Mouse (Mus musculus) erythroid progenitor cell, adult 5-6 weeks (primary cell): ENCODE results near the gene Robo2. TPM values are rescaled to one million over a fixed set of nuclear protein-coding genes. Genes with fewer than 3 reads are reported as not detected.

Experiments
- ATAC-seq: replicated peaks from 2 replicates; pipeline ENCODE4 v1.8.0; 2016; ENCODE audit warnings: moderate number of reproducible peaks, mild to moderate bottlenecking, moderate TSS enrichment, inconsistent platforms; ENCODE audit not compliant: poor library complexity, low FRiP score, severe bottlenecking
- total RNA-seq, 2 experiments: library from RNA; stranded (forward) in 1 of 2; stranded (reverse) in 1 of 2; fragments of 150-400 nt in 1 of 2; fragments of 186-747, 209-891 nt in 1 of 2; gene quantifications; 2 replicates each; pipeline versions ENCODE4 v1.2.3 to v1.2.4; 2015 to 2017; ENCODE audit warnings: low replicate concordance in 2 of 2

The Robo2 gene
- total RNA-seq (2015; ENCODE audit: low replicate concordance) (not detected in 2 replicates), total RNA-seq (2017; ENCODE audit: low replicate concordance) (not detected in 2 replicates)

- no peak; the same call in 1 of the 2 replicates for ATAC-seq
Observed at GRCm38 (mm10) chr16:74411481-74412251, at the start of gene Robo2. Gene Robo2 (minus strand): TSS chr16:74411825.

DNA sequence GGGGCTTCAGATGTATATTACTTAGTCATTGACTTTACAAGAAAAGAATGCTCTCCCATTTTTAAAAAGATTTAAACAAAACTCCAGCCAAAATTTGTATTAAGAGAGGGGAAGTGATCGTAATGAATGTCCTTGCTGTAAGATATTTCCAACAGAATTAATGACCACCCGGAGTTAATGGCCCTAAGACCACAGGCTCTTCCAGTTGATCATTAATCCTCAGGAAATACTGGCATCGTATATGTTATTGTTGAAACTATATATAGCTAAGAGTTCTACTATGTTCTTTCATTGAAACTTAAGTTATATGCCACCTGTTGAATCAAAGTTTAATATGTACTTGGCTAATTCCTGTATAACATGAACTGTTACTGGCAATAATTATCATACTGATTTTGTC is 46.5 kb upstream of the Robo2 start:
- ATAC-seq, result no peak

GRCm38 (mm10) chr16:74457736-74458135 is 46.1 kb upstream of the Robo2 start:
- ATAC-seq, result no peak

DNA sequence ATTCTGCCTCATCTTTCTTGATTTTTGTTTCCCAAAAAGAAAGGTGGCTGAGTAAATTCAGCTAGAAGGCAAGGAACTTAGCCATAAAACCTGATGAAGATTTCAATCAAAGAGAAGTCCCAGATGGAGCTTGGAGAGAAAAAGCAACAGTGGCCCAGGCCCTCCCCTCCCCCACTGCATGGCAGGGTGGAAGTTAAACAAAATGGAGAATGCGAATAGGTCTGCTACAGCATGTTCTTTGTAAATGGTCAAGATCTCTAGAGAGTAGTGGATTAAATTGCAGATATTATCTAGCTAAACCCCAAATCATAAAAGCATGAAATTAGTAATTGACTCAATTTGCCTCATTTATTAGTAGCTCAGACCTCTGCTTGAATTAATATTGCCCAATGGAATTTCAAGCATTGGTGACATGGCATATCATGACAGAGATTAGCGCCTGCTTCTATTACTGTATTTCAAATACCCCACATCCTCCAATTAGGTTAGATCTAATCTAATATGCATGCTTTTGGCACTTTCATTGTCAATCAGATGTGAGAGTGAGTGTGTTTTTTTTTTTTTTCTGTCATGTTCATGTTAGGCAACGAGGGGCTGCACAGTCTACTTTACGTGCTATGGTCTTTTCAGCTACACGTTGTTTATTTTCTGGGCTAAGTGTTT is 45.3 kb upstream of the Robo2 start:
- ATAC-seq, result no peak

- ATAC-seq, result no peak
Observed at GRCm38 (mm10) chr16:74455179-74455578, 43.6 kb upstream of the Robo2 start.

GRCm38 (mm10) chr16:74448025-74448424 is 36.4 kb upstream of the Robo2 start:
- no peak for ATAC-seq

- no peak for ATAC-seq
Observed at GRCm38 (mm10) chr16:74427071-74427470, 15.4 kb upstream of the Robo2 start.

GRCm38 (mm10) chr16:74420324-74420723 is 8.7 kb upstream of the Robo2 start:
- ATAC-seq, result no peak

GRCm38 (mm10) chr16:74412471-74413291 is 1.1 kb upstream of the Robo2 start:
- no peak for ATAC-seq

DNA sequence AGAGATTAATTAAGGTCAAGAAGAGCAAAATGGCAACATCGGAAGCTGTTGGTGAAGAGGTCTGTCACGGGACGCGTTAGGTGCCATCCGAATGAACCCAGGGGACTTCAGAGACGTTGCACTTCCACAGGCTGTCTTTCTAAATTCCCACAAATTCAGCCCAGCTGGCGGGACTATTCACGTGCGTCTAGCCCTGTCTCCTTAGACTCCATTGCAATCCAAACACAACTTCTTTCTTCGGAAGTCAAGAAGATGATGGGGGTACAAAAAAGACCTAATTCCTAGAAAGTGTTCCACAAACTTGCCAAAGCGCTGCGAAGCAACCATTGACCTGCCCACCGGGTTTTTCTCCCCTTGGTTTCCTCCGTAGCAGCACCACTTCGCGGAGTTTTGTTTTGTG is 604 bp downstream of the Robo2 start:
- ATAC-seq, result no peak

GRCm38 (mm10) chr16:74410125-74410524 is 1.5 kb downstream of the Robo2 start:
- ATAC-seq, result no peak

DNA sequence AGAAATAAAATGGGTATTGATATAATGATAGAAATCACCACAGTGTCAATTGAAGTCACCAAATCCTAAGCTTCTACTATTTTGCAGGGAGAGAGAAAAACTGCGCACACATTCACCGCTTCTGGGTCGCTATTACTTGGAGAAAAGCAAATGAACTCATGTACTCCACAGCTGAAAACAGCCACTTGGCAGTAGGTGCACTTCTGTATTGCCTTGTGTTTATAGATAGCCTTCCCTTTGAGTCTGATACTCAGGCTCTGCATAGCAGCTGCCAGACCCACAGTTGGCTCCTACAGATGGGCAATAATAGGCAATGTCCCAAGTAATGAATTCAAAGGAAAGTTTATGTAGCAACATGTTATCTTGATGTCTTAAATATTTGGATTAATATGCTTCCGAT is 2.1 kb downstream of the Robo2 start:
- no peak for ATAC-seq

DNA sequence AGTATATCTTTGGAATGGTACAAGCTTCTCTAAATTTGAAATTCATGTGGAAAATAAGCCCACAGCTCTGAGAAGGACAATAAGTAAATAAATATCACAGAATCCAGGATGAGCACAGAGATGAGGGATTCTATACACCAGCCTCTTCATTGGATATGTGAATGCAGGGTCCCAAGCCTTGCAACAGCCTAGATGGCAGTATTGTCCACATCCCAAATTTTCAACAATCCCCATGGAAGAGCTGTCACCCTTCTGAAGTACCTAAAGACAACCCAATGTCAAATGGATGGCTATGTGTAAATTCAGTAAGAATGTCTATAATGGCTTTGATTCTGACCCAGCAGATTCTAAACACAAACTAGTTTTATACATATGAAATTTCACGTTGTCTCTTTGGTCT is 3.1 kb downstream of the Robo2 start:
- no peak for ATAC-seq

DNA sequence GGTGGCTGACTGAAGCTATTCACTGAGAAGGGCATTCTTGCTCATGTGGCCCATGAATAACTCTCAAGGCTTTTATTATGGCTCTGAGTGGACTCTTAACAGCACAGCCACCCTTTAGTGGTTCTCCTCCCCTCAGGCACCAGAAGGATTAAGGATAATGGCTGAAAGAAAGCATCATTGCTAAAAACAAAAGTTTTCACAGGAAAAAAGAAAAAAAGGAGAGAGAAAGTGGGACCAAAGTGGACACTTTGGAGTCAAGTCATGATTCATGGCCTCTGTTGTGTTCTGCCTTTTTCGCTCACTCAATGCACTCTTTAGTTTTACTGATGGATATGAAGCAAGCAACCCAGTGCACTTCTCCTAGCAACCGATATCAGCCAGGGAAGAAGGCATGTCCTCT is 14.3 kb downstream of the Robo2 start:
- no peak for ATAC-seq

DNA sequence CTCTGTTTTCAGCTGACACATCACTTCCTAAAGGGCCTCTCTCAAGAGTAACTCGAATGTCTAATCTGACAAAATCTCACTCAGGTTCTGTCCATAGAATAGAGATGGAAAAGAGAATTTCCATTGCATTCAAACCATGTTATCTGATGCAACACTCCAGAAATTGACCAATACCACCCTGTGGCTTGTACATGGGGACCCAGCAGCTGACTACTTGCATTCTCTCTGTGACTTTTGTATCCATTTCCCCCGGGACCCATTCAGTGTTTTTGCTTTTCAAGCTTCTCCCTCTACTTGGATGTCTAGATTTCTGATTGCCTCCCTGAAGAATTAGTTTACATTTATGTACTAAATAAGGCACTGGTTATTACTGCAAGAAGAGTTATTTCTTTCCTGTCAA is 15.9 kb downstream of the Robo2 start:
- no peak for ATAC-seq

- ATAC-seq, result no peak
Observed at GRCm38 (mm10) chr16:74379458-74379857, 32.2 kb downstream of the Robo2 start.

GRCm38 (mm10) chr16:74375342-74375940 is 36.2 kb downstream of the Robo2 start:
- no peak for ATAC-seq

DNA sequence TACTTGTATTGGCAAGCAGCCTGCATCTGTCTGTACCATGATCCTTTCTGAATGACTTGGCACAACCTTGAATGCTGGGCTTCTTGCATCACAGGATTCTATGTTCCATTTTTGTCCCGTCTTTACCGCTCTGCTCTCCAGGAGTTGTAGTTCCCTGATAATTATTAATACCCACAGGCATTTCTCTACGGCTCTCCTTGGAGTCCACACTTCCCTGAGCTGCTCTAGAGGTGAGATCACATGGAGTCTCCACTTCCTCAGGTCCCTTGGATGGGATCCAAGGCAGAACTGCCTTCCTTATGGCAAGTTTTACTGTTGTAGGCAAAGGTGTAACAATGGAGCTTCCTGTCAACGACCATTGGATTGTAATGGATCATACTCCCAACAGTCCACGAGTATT is 37.1 kb downstream of the Robo2 start:
- no peak for ATAC-seq

DNA sequence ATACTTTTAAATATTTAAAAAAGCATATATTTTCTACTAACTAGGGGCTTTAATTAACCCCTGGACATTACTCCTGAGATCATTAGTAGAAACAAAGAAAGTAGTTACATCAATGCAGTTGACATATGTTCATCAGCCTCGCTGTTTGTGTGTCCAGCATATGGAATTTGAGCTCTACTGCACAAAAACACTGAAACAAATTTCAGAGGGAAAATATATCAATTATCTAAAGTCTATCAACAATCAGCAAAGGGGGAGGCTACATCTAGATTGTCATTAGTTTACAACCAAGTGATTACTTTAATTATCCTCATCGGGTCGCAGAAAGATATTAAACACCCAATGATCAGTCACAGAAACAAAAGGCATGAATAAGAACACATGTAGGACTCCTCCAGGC is 38.2 kb downstream of the Robo2 start:
- no peak for ATAC-seq

DNA sequence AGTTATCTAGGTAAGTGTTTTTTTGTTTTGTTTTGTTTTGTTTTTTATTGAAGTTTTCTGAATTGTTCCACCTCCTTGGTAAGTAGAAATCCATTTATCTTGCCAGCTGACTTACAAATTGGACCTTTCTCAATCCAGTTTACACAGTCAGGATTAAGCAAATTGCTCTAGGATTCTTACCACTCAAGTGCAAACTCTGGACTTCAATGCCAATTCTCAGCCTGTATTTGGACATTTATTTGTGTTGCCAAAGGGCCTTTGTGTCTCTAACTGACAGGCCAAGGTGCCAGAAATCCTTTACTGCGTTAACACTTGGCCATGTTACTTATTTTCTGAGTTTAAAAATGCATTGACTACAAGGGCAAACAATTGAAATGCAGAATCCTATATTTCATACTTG is 38.7 kb downstream of the Robo2 start:
- ATAC-seq, result no peak
